Mouse (Mus musculus): ENCODE measurements around the gene Zfand3. TPM values are rescaled to one million over a fixed set of nuclear protein-coding genes. Genes with fewer than 3 reads are reported as not detected.

Gene Zfand3
- polyA plus RNA-seq, 1 experiment = 682 TPM

GRCm38 (mm10) chr17:30243540-30243939, 239.0 kb downstream of the Zfand3 start:
- Histone ChIP-seq H3K36me3 (ENCODE audit: control insufficient read depth, insufficient read depth, low read length) (no peaks in the 10 kb centered on the region), H3K27ac (ENCODE audit: control insufficient read depth, insufficient read depth, low read depth, low read length) (no peak overlapping the region), H3K4me3 (ENCODE audit: control insufficient read depth, low read depth, low read length) (no peak overlapping the region), H3K4me1 (ENCODE audit: control insufficient read depth, insufficient read depth, low read length) (no peaks in the 10 kb centered on the region), H3K27me3 (ENCODE audit: control insufficient read depth, insufficient read depth, low read length) (no peaks in the 10 kb centered on the region)
- no peak for TF ChIP-seq POLR2A (IDR thresholded peaks at IDR 0.05; ENCODE audit: control insufficient read depth, low read depth, low read length)
- TF ChIP-seq CTCF (IDR thresholded peaks at IDR 0.05; ENCODE audit: control insufficient read depth, insufficient read depth, insufficient replicate concordance, low read depth, low read length) = no peak

- H3K36me3 ChIP-seq (ENCODE audit: control insufficient read depth, insufficient read depth, low read length) = no peaks in the 10 kb centered on the region
- no peak overlapping the region for H3K27ac ChIP-seq (ENCODE audit: control insufficient read depth, insufficient read depth, low read depth, low read length)
- no peaks in the 10 kb centered on the region for H3K4me1 ChIP-seq (ENCODE audit: control insufficient read depth, insufficient read depth, low read length)
- no peak overlapping the region for H3K4me3 ChIP-seq (ENCODE audit: control insufficient read depth, low read depth, low read length)
- TF ChIP-seq POLR2A (IDR thresholded peaks at IDR 0.05; ENCODE audit: control insufficient read depth, low read depth, low read length) = no peak
- no peak for TF ChIP-seq CTCF (IDR thresholded peaks at IDR 0.05; ENCODE audit: control insufficient read depth, insufficient read depth, insufficient replicate concordance, low read depth, low read length)
- no peaks in the 10 kb centered on the region for H3K27me3 ChIP-seq (ENCODE audit: control insufficient read depth, insufficient read depth, low read length)
Measured at GRCm38 (mm10) chr17:30244651-30245307, 240.2 kb downstream of the Zfand3 start.

- H3K27me3 ChIP-seq (ENCODE audit: control insufficient read depth, insufficient read depth, low read length) = no peaks in the 10 kb centered on the region
- no peak overlapping the region for H3K27ac ChIP-seq (ENCODE audit: control insufficient read depth, insufficient read depth, low read depth, low read length)
- no peak for TF ChIP-seq POLR2A (IDR thresholded peaks at IDR 0.05; ENCODE audit: control insufficient read depth, low read depth, low read length)
- TF ChIP-seq CTCF (IDR thresholded peaks at IDR 0.05; ENCODE audit: control insufficient read depth, insufficient read depth, insufficient replicate concordance, low read depth, low read length) = no peak
- no peaks in the 10 kb centered on the region for H3K4me1 ChIP-seq (ENCODE audit: control insufficient read depth, insufficient read depth, low read length)
- no peak overlapping the region for H3K4me3 ChIP-seq (ENCODE audit: control insufficient read depth, low read depth, low read length)
- H3K36me3 ChIP-seq (ENCODE audit: control insufficient read depth, insufficient read depth, low read length) = no peaks in the 10 kb centered on the region
Measured at GRCm38 (mm10) chr17:30245308-30245706, 240.8 kb downstream of the Zfand3 start.

GRCm38 (mm10) chr17:30253028-30253427, 248.5 kb downstream of the Zfand3 start:
- Histone ChIP-seq H3K4me1 (ENCODE audit: control insufficient read depth, insufficient read depth, low read length) (no peaks in the 10 kb centered on the region), H3K4me3 (ENCODE audit: control insufficient read depth, low read depth, low read length) (no peak overlapping the region), H3K27me3 (ENCODE audit: control insufficient read depth, insufficient read depth, low read length) (no peaks in the 10 kb centered on the region), H3K36me3 (ENCODE audit: control insufficient read depth, insufficient read depth, low read length) (no peaks in the 10 kb centered on the region), H3K27ac (ENCODE audit: control insufficient read depth, insufficient read depth, low read depth, low read length) (no peak overlapping the region)
- no peak for TF ChIP-seq POLR2A (IDR thresholded peaks at IDR 0.05; ENCODE audit: control insufficient read depth, low read depth, low read length)

GRCm38 (mm10) chr17:30253924-30254323, 249.4 kb downstream of the Zfand3 start:
- H3K4me3 ChIP-seq (ENCODE audit: control insufficient read depth, low read depth, low read length) = no peak overlapping the region
- no peaks in the 10 kb centered on the region for H3K4me1 ChIP-seq (ENCODE audit: control insufficient read depth, insufficient read depth, low read length)
- H3K27ac ChIP-seq (ENCODE audit: control insufficient read depth, insufficient read depth, low read depth, low read length) = no peak overlapping the region
- TF ChIP-seq CTCF (IDR thresholded peaks at IDR 0.05; ENCODE audit: control insufficient read depth, insufficient read depth, insufficient replicate concordance, low read depth, low read length) (no peak), POLR2A (IDR thresholded peaks at IDR 0.05; ENCODE audit: control insufficient read depth, low read depth, low read length) (no peak)
- no peaks in the 10 kb centered on the region for H3K36me3 ChIP-seq (ENCODE audit: control insufficient read depth, insufficient read depth, low read length)
- no peaks in the 10 kb centered on the region for H3K27me3 ChIP-seq (ENCODE audit: control insufficient read depth, insufficient read depth, low read length)

- no peaks in the 10 kb centered on the region for H3K27me3 ChIP-seq (ENCODE audit: control insufficient read depth, insufficient read depth, low read length)
- no peak overlapping the region for H3K4me3 ChIP-seq (ENCODE audit: control insufficient read depth, low read depth, low read length)
- H3K4me1 ChIP-seq (ENCODE audit: control insufficient read depth, insufficient read depth, low read length) = no peaks in the 10 kb centered on the region
- H3K36me3 ChIP-seq (ENCODE audit: control insufficient read depth, insufficient read depth, low read length) = no peaks in the 10 kb centered on the region
- TF ChIP-seq CTCF (IDR thresholded peaks at IDR 0.05; ENCODE audit: control insufficient read depth, insufficient read depth, insufficient replicate concordance, low read depth, low read length) (no peak), POLR2A (IDR thresholded peaks at IDR 0.05; ENCODE audit: control insufficient read depth, low read depth, low read length) (no peak)
- no peak overlapping the region for H3K27ac ChIP-seq (ENCODE audit: control insufficient read depth, insufficient read depth, low read depth, low read length)
Measured at GRCm38 (mm10) chr17:30255928-30256560, 251.5 kb downstream of the Zfand3 start.

- Histone ChIP-seq H3K27me3 (ENCODE audit: control insufficient read depth, insufficient read depth, low read length) (no peaks in the 10 kb centered on the region), H3K27ac (ENCODE audit: control insufficient read depth, insufficient read depth, low read depth, low read length) (no peak overlapping the region), H3K36me3 (ENCODE audit: control insufficient read depth, insufficient read depth, low read length) (no peaks in the 10 kb centered on the region), H3K4me3 (ENCODE audit: control insufficient read depth, low read depth, low read length) (no peak overlapping the region), H3K4me1 (ENCODE audit: control insufficient read depth, insufficient read depth, low read length) (no peaks in the 10 kb centered on the region)
- no peak for TF ChIP-seq CTCF (IDR thresholded peaks at IDR 0.05; ENCODE audit: control insufficient read depth, insufficient read depth, insufficient replicate concordance, low read depth, low read length)
- no peak for TF ChIP-seq POLR2A (IDR thresholded peaks at IDR 0.05; ENCODE audit: control insufficient read depth, low read depth, low read length)
Measured at GRCm38 (mm10) chr17:30258480-30258879, 253.9 kb downstream of the Zfand3 start.
